Mouse (Mus musculus) frontal cortex, adult (tissue): ENCODE results near the gene Zdhhc19.

Experiments
- ATAC-seq: cut with Nextera tagmentation; 2 replicates; pipeline ENCODE4 v1.9.2; 2017; ENCODE audit warnings: mild to moderate bottlenecking, moderate library complexity, mixed read lengths; ENCODE audit not compliant: low TSS enrichment

Zdhhc19 gene

DNA sequence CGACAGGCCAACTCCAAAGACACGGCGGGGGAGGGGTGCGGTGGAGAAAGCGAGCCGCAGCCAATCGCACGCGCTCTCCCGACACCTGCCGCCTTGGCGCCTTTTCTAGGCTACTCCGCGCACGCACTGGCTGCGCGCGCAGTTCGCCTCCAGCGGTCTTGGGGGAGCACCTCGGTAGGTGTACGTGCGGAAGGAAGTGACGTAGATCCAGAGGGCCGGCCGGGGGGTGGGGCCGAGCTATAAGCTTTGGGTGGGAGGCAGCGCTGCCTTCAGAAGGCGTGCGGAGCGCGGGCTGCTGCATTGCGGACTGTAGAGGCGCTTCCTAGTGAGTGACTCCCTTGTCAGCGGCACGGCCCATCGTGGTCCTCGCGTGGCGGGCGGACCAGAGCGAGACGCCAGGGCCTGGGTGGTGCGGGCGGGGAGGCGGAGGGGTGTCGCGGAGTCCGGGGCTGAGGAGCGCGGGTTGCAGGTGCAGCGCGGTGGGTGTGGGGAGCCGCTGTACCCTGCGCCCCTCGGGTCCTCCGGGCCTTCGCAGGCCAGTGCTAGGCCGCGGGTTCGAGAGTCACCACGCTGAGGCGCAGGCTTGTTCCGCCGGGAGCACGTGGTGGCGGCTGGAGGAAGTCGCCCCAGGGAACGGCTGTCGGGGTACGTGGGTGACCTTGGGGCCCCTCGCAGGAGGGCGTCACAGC is 112.8 kb downstream of the Zdhhc19 start, which contains the start of gene Tfrc:
Tfrc (plus strand) TSS at position 209 of the 689 bp plus-strand sequence.
- ATAC-seq, result peak; percentile 98

- 0 out of 2 replicates have a peak, but pooled peaks have one; percentile 6 for ATAC-seq
These were observed 113.3 kb downstream of the Zdhhc19 start for GRCm38 (mm10) chr16:32609401-32609779.

GRCm38 (mm10) chr16:32610460-32611255 is 114.6 kb downstream of the Zdhhc19 start:
- ATAC-seq, result no peak
